Mouse (Mus musculus) CH12.LX (cell line): Measurements from ENCODE around the gene Ccdc141. TPM values are rescaled to one million over a fixed set of nuclear protein-coding genes. Genes with fewer than 3 reads are reported as not detected.

Experiments
- DNase-seq: peaks from one replicate; pipeline ENCODE4 v3.0.0-alpha.2; 2013; ENCODE audit errors: extremely low read depth
- H3K27ac ChIP-seq: 2 replicates; pipeline ENCODE4 v1.5.1; 2012; ENCODE audit warnings: low read depth, mild to moderate bottlenecking, control low read depth, moderate library complexity; ENCODE audit not compliant: insufficient read depth
- H3K27me3 ChIP-seq: replicated peaks from 2 replicates; pipeline ENCODE3; 2012; ENCODE audit warnings: inconsistent platforms
- H3K36me3 ChIP-seq, 2 experiments: replicated peaks in 1 of 2; 2 replicates each; pipeline versions ENCODE3 to v1.6.1; 2012; ENCODE audit warnings: inconsistent platforms in 1 of 2, low read length in 1 of 2, mild to moderate bottlenecking in 1 of 2, mixed read lengths in 1 of 2, moderate library complexity in 1 of 2; ENCODE audit not compliant: control insufficient read depth in 1 of 2, insufficient read depth in 1 of 2
- H3K4me1 ChIP-seq, 2 experiments: 2 replicates each; pipeline ENCODE4 v1.6.1; 2012; ENCODE audit warnings: inconsistent platforms in 1 of 2, moderate library complexity in 1 of 2; ENCODE audit not compliant: insufficient read depth in 2 of 2, control insufficient read depth in 1 of 2
- H3K4me2 ChIP-seq: 2 replicates; pipeline ENCODE4 v1.6.1; 2012; ENCODE audit warnings: low read depth, mild to moderate bottlenecking, control low read depth; ENCODE audit not compliant: poor library complexity, insufficient read depth, severe bottlenecking
- H3K4me3 ChIP-seq, 3 experiments: fragments of 150-350 bp in 1 of 3; sonication (generic) in 1 of 3; replicated peaks in 1 of 3; 2 replicates each; pipeline versions ENCODE3 to v1.5.1; 2011 to 2012; ENCODE audit warnings: low read depth in 2 of 3, low read length in 2 of 3, mild to moderate bottlenecking in 2 of 3, moderate library complexity in 2 of 3, control low read depth in 1 of 3, improper control_type of control experiment in 1 of 3, inconsistent platforms in 1 of 3, mixed read lengths in 1 of 3; ENCODE audit not compliant: poor library complexity in 1 of 3
- H3K79me2 ChIP-seq: replicated peaks from 2 replicates; pipeline ENCODE4 v1.6.1; 2012; ENCODE audit warnings: mild to moderate bottlenecking, moderate library complexity; ENCODE audit not compliant: control insufficient read depth, poor library complexity, insufficient read depth, severe bottlenecking; ENCODE audit errors: extremely low read depth
- H3K9ac ChIP-seq: 2 replicates; pipeline ENCODE4 v1.6.1; 2012; ENCODE audit warnings: low read depth, mild to moderate bottlenecking, control low read depth, moderate library complexity; ENCODE audit not compliant: insufficient read depth
- H3K9me3 ChIP-seq: replicated peaks from 2 replicates; pipeline ENCODE3; 2012; ENCODE audit warnings: low read length, inconsistent platforms, mixed read lengths
- BHLHE40 ChIP-seq: IDR thresholded peaks from 2 replicates; pipeline ENCODE4 v1.6.1; 2011; ENCODE audit warnings: mild to moderate bottlenecking, low read depth, low read length, improper control_type of control experiment
- CTCF ChIP-seq, 2 experiments: IDR thresholded peaks in 1 of 2; conservative IDR thresholded peaks in 1 of 2; 2 replicates each; pipeline ENCODE4 v1.5.1; 2011 to 2012; ENCODE audit warnings: low read depth in 2 of 2, low read length in 2 of 2, improper control_type of control experiment in 1 of 2, inconsistent platforms in 1 of 2, mild to moderate bottlenecking in 1 of 2, moderate library complexity in 1 of 2
- E2F4 ChIP-seq: IDR thresholded peaks from 2 replicates; pipeline ENCODE4 v1.6.1; 2011; ENCODE audit warnings: low read depth, low read length, improper control_type of control experiment; ENCODE audit not compliant: insufficient replicate concordance
- HCFC1 ChIP-seq: IDR thresholded peaks from 2 replicates; pipeline ENCODE4 v1.6.1; 2012; ENCODE audit warnings: low read depth, mild to moderate bottlenecking, inconsistent platforms, low read length, improper control_type of control experiment
- IRF4 ChIP-seq: IDR thresholded peaks from 2 replicates; pipeline ENCODE4 v1.6.1; 2014; ENCODE audit warnings: low read depth, mild to moderate bottlenecking, inconsistent platforms, low read length, improper control_type of control experiment
- JUN ChIP-seq: IDR thresholded peaks from 2 replicates; pipeline ENCODE4 v1.6.1; 2011; ENCODE audit warnings: low read depth, mild to moderate bottlenecking, low read length, improper control_type of control experiment, moderate library complexity; ENCODE audit not compliant: insufficient read depth
- JUND ChIP-seq: conservative IDR thresholded peaks from 2 replicates; pipeline ENCODE4 v1.6.1; 2011; ENCODE audit warnings: low read depth, low read length, improper control_type of control experiment
- KAT2A ChIP-seq: IDR thresholded peaks from 2 replicates; pipeline ENCODE4 v1.6.1; 2012; ENCODE audit warnings: low read length, improper control_type of control experiment, inconsistent platforms; ENCODE audit not compliant: insufficient replicate concordance
- MAFK ChIP-seq: IDR thresholded peaks from 2 replicates; pipeline ENCODE4 v1.6.1; 2011; ENCODE audit warnings: low read length, improper control_type of control experiment; ENCODE audit not compliant: insufficient replicate concordance
- MAX ChIP-seq: IDR thresholded peaks from 2 replicates; pipeline ENCODE4 v1.6.1; 2011; ENCODE audit warnings: low read length, improper control_type of control experiment
- MXI1 ChIP-seq: IDR thresholded peaks from 2 replicates; pipeline ENCODE4 v1.6.1; 2011; ENCODE audit warnings: mild to moderate bottlenecking, low read depth, low read length, improper control_type of control experiment
- PAX5 ChIP-seq: IDR thresholded peaks from 2 replicates; pipeline ENCODE4 v1.6.1; 2012; ENCODE audit warnings: low read length, inconsistent platforms, mixed read lengths
- POLR2A ChIP-seq: IDR thresholded peaks from 2 replicates; pipeline ENCODE4 v1.6.1; 2011; ENCODE audit warnings: low read depth, mild to moderate bottlenecking, improper control_type of control experiment, low read length
- RCOR1 ChIP-seq: conservative IDR thresholded peaks from 2 replicates; pipeline ENCODE4 v1.6.1; 2012; ENCODE audit warnings: low read depth, mild to moderate bottlenecking, inconsistent platforms, low read length, improper control_type of control experiment
- SMC3 ChIP-seq: IDR thresholded peaks from 2 replicates; pipeline ENCODE4 v1.6.1; 2011; ENCODE audit warnings: low read depth, low read length, improper control_type of control experiment
- TBP ChIP-seq: conservative IDR thresholded peaks from 2 replicates; pipeline ENCODE4 v1.6.1; 2011; ENCODE audit warnings: low read depth, low read length, improper control_type of control experiment
- USF1 ChIP-seq: IDR thresholded peaks from 2 replicates; pipeline ENCODE4 v1.6.1; 2014; ENCODE audit warnings: low read depth, mild to moderate bottlenecking, inconsistent platforms, low read length, improper control_type of control experiment
- USF2 ChIP-seq: conservative IDR thresholded peaks from 2 replicates; pipeline ENCODE4 v1.6.1; 2011; ENCODE audit warnings: low read depth, low read length, improper control_type of control experiment
- ZC3H11A ChIP-seq: IDR thresholded peaks from 2 replicates; pipeline ENCODE4 v1.6.1; 2012; ENCODE audit warnings: low read depth, mild to moderate bottlenecking, inconsistent platforms, low read length, improper control_type of control experiment
- ZKSCAN1 ChIP-seq: IDR thresholded peaks from 2 replicates; pipeline ENCODE4 v1.6.1; 2012; ENCODE audit warnings: low read depth, inconsistent platforms, low read length, improper control_type of control experiment, borderline replicate concordance
- ZMIZ1 ChIP-seq: IDR thresholded peaks from 2 replicates; pipeline ENCODE4 v1.6.1; 2012; ENCODE audit warnings: low read depth, mild to moderate bottlenecking, inconsistent platforms, low read length, improper control_type of control experiment
- dilution Hi-C: fragments of 300-500 bp; cut with MboI; formaldehyde crosslinking; loops from 2 replicates; pipeline ENCODE4 v1.14.3; 2020; ENCODE audit warnings: low sequenced_read_pairs; ENCODE audit not compliant: extremely low pct_unique_long_range_greater_than_20kb, extremely low pct_ligation_motif_present
- in situ Hi-C: fragments of 300-500 bp; cut with MboI; formaldehyde crosslinking; loops from 3 replicates; pipeline ENCODE4 v1.14.3; 2019; ENCODE audit warnings: low sequenced_read_pairs, low pct_ligation_motif_present, low pct_unique_long_range_greater_than_20kb, mixed read lengths
- polyA plus RNA-seq: library from polyadenylated mRNA; unstranded; fragments of >175 nt; gene quantifications from 2 replicates; pipeline ENCODE4 v1.2.1, GENCODE M21; 2012; ENCODE audit warnings: low read depth; ENCODE audit not compliant: insufficient read length
- total RNA-seq, 2 experiments: library from RNA; depleted of rRNA; stranded (reverse); fragments of 300-350 nt in 1 of 2; fragments of >200 nt in 1 of 2; gene quantifications; 2 replicates each; pipeline ENCODE4 v1.2.3; 2012 to 2014

The Ccdc141 gene
- total and polyA plus RNA-seq, 3 experiments: not detected

- Histone ChIP-seq H3K9me3 (peaks cover 56% of the 10 kb centered on the region), H3K4me1 (no peaks in the 10 kb centered on the region), H3K9ac (no peak overlapping the region)
- dilution Hi-C loops (no loop called here), in situ Hi-C loops (no loop called here)
- no peak for TF ChIP-seq MAFK
- no peak for TF ChIP-seq MAX
- no peak for TF ChIP-seq USF1
- no peak for TF ChIP-seq BHLHE40
- TF ChIP-seq CTCF (conservative IDR thresholded peaks at IDR 0.05 in 1 of 2, IDR thresholded peaks at IDR 0.05 in 1 of 2; ENCODE audit: low read depth in 2 of 2, low read length in 2 of 2): no peak
- no peak for TF ChIP-seq KAT2A
- no peak for TF ChIP-seq SMC3
- no peak for TF ChIP-seq JUND
- TF ChIP-seq ZKSCAN1: no peak
- TF ChIP-seq E2F4: no peak
- no peak for TF ChIP-seq MXI1
- no peak for TF ChIP-seq IRF4
- no peak for TF ChIP-seq RCOR1
- TF ChIP-seq USF2: no peak
- TF ChIP-seq POLR2A: no peak
- TF ChIP-seq TBP: no peak
- TF ChIP-seq, all 38 proteins: peak for 0
- no peak for DNase-seq
- H3K36me3 ChIP-seq: no peaks in the 10 kb centered on the region
- H3K27me3 ChIP-seq: no peaks in the 10 kb centered on the region
- no peak overlapping the region for H3K27ac ChIP-seq
- no peak overlapping the region for H3K4me3 ChIP-seq
- no peaks in the 10 kb centered on the region for H3K79me2 ChIP-seq
- H3K4me2 ChIP-seq: no peak overlapping the region
Observed at GRCm38 (mm10) chr2:77189671-77190070, 19.2 kb upstream of the Ccdc141 start.

GRCm38 (mm10) chr2:77187501-77187900, 17.1 kb upstream of the Ccdc141 start:
- Histone ChIP-seq H3K4me2 (no peak overlapping the region), H3K79me2 (no peaks in the 10 kb centered on the region), H3K27ac (no peak overlapping the region), H3K9ac (no peak overlapping the region), H3K4me1 (no peaks in the 10 kb centered on the region), H3K9me3 (peaks cover 58% of the 10 kb centered on the region), H3K36me3 (no peaks in the 10 kb centered on the region), H3K27me3 (no peaks in the 10 kb centered on the region), H3K4me3 (no peak overlapping the region)
- in situ Hi-C loops: no loop called here
- no peak for DNase-seq
- TF ChIP-seq BHLHE40 (no peak), HCFC1 (no peak), ZMIZ1 (no peak), RCOR1 (no peak), E2F4 (no peak), MXI1 (no peak), PAX5 (no peak), TBP (no peak), JUN (no peak), ZC3H11A (no peak)
- dilution Hi-C loops: no loop called here
